Mouse (Mus musculus) liver, adult 2 months (tissue): ENCODE measurements around the gene Zswim5.
A peak's percentile ranks its signal among the peaks of the same experiment; 100 is the strongest.

ENCODE experiments used
- CTCF ChIP-seq: fragments of 200-500 bp; IDR thresholded peaks from 2 replicates; pipeline ENCODE4 v1.5.1; 2011; ENCODE audit warnings: low read depth, low read length, control low read depth
- POLR2A ChIP-seq: fragments of 200-500 bp; IDR thresholded peaks from 2 replicates; pipeline ENCODE4 v1.6.1; 2011; ENCODE audit warnings: low read length, control low read depth; ENCODE audit not compliant: insufficient read depth; ENCODE audit errors: extremely low read depth

DNA sequence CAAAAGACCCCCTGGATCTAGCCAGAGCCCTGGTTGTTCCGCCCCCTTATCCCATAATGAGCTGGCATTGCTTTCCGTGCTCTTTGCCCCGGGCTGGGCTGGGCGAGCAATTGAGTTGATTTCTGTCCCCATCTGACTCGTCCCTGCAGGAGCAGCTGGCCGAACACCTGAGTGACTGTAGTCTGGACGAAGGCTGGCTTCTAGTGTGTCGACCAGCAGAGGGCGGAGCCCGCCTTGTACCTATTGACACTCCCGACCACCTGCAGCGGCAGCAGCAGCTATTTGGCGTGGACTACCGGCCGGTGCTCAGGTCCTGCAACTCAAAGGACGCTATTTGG is 118.6 kb downstream of the Zswim5 start:
- TF ChIP-seq CTCF (peak; percentile 80), POLR2A (no peak)
